Mouse (Mus musculus): ENCODE results near the gene Hspb8.

DNA sequence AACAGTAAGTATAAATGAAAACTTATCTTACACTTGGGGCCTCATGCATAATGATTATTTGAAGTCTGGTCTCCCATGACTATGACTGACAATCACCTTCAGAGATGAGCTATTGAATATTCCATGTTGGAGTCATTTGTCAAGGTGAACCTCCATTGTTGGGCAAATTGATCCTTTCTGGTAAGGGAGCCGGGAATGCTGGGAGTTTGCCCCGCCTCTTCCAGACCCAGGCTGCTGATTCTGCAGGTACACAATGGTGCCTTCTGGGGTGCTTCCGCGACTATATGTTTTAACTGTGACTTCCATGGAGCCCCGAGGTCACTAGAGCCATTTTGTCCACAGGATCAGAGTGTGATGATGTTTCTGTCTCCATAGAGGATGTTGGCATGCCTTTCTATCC is 26.6 kb downstream of the Hspb8 start:
- TF ChIP-seq CTCF (IDR thresholded peaks at IDR 0.05 in 2 of 3, conservative IDR thresholded peaks at IDR 0.05 in 1 of 3; ENCODE audit: control insufficient read depth in 1 of 3, insufficient read depth in 1 of 3, low read depth in 2 of 3, low read length in 3 of 3, poor library complexity in 1 of 3, severe bottlenecking in 1 of 3) (no peak), USF2 (IDR thresholded peaks at IDR 0.05; ENCODE audit: borderline replicate concordance in 1 of 2, insufficient read depth in 1 of 2, low read depth in 1 of 2, low read length in 2 of 2) (no peak), POLR2A (IDR thresholded peaks at IDR 0.05; ENCODE audit: control insufficient read depth in 1 of 2, insufficient read depth in 1 of 2, low read depth in 1 of 2, low read length in 2 of 2, poor library complexity in 1 of 2) (no peak), EP300 (IDR thresholded peaks at IDR 0.05; ENCODE audit: low read depth in 1 of 2, low read length in 2 of 2) (no peak), ZMIZ1 (IDR thresholded peaks at IDR 0.05; ENCODE audit: low read depth, low read length) (no peak), POLR2AphosphoS2 (IDR thresholded peaks at IDR 0.05; ENCODE audit: low read length) (no peak), MAX (IDR thresholded peaks at IDR 0.05; ENCODE audit: low read length) (no peak), RAD21 (IDR thresholded peaks at IDR 0.05; ENCODE audit: low read depth, low read length) (no peak)

All from MEL (cell line).